Mouse (Mus musculus): ENCODE data around the gene Srsf11. TPM values are rescaled to one million over a fixed set of nuclear protein-coding genes. Genes with fewer than 3 reads are reported as not detected.

Srsf11 gene
- polyA plus RNA-seq, 1 experiment from 2014 or later, result 242 TPM

Other genes starting within 250 kb of the Srsf11 start
- 31.6 and 35.6 TPM in 2 replicates for gene Cth, start 111.6 kb downstream of the Srsf11 start, polyA plus RNA-seq (2014; fragmentation: Nextera tagmentation; extraction: Ambion mirVana)
- 26.5 and 28.6 TPM in 2 replicates for gene Ankrd13c, start 89.4 kb downstream of the Srsf11 start, polyA plus RNA-seq (2014; fragmentation: Nextera tagmentation; extraction: Ambion mirVana)
- gene Lrrc40, start within 50 bp of the Srsf11 start, polyA plus RNA-seq (2014; fragmentation: Nextera tagmentation; extraction: Ambion mirVana), result 64.7 and 76.0 TPM in 2 replicates